In the genomic region with DNA sequence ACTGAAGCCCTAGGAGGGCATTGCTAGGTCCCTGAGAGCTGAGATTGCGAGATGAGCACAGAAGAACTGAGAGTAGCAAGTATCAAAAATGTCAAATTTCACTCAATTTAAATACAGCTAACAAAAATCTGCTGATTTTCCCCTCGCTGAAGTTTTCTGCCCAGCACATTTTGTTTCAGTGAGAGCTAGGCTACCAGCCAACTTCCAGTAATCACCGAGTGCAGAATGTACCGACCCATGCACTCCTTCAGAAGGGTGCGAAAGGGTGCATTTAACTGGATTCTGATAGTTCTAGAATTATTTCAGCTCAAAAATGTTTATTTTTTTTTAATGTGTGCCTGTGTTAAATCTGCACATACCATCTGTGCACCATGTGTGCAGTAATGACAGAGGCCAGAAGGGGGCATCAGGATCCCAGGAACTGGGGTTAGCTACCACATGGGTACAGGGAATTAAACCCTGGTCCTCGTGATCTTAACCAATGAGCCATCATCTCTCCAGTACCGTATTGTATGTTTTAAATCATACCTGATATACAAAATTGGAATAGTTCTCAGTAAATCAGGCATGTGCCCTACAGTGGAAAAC, we compare ENCODE assay signal across 14 mouse cellular contexts. TPM values are rescaled to one million over a fixed set of nuclear protein-coding genes. Genes with fewer than 3 reads are reported as not detected.
A peak's percentile ranks its signal among the peaks of the same experiment; 100 is the strongest.
DNase-seq lines count a peak whose midpoint lies in the region; ATAC-seq and TF ChIP-seq lines count a peak whose summit lies in the region.
"Had no signal": no experiment of that assay in that cellular context is flagged by ENCODE, and none has a peak within 500 bp of the region (broad histone marks: within the 10 kb centered on the region; RNA-seq: fewer than 3 reads in every experiment).

No protein-coding gene starts in this region.

- intact Hi-C loops in heart, adult 2 months (cut with DNase I), result no loop called here
- intact Hi-C loops in heart, postnatal 36 days (cut with DNase I), result no loop called here

- no peaks in the 10 kb centered on the region for H3K27me3 ChIP-seq in heart, adult 2 months (ENCODE audit: control insufficient read depth, insufficient read depth, low read length)
- H3K27me3 ChIP-seq in lung, embryonic 14.5 days (ENCODE audit: insufficient read depth, low read length), result no peaks in the 10 kb centered on the region
- H3K27me3 ChIP-seq: midbrain, embryonic 15.5 days had no signal

- no peaks in the 10 kb centered on the region for H3K79me2 ChIP-seq in heart, adult 2 months (replicated peaks; ENCODE audit: control insufficient read depth, insufficient read depth, low read length)

- H3K9ac ChIP-seq in heart, adult 2 months (ENCODE audit: low read depth, low read length), result no peak overlapping the region
- H3K9ac ChIP-seq in lung, embryonic 14.5 days, result no peak overlapping the region
- H3K9ac ChIP-seq: midbrain, embryonic 15.5 days had no signal

- no peak for TF ChIP-seq EP300 in heart, adult 2 months (IDR thresholded peaks at IDR 0.05; ENCODE audit: insufficient read depth, low read depth, low read length)

- no peak overlapping the region for H3K27ac ChIP-seq in heart, adult 2 months
- no peak overlapping the region for H3K27ac ChIP-seq in lung, embryonic 14.5 days (ENCODE audit: low read depth)
- H3K27ac ChIP-seq: midbrain, embryonic 15.5 days had no signal

- no peak overlapping the region for H3K4me2 ChIP-seq in lung, embryonic 14.5 days
- H3K4me2 ChIP-seq: midbrain, embryonic 15.5 days had no signal

- no peaks in the 10 kb centered on the region for H3K4me1 ChIP-seq in heart, adult 2 months (ENCODE audit: control insufficient read depth, insufficient read depth, low read length)
- no peaks in the 10 kb centered on the region for H3K4me1 ChIP-seq in lung, embryonic 14.5 days (ENCODE audit: insufficient read depth)
- H3K4me1 ChIP-seq: midbrain, embryonic 15.5 days had no signal

- peak; percentile 36 for TF ChIP-seq CTCF in heart, adult 2 months (IDR thresholded peaks at IDR 0.05)
- peak; percentile 48 for TF ChIP-seq CTCF in lung, embryonic 14.5 days (IDR thresholded peaks at IDR 0.05; ENCODE audit: low read depth)

- H3K36me3 ChIP-seq in heart, adult 2 months (ENCODE audit: control insufficient read depth, insufficient read depth, low read length), result no peaks in the 10 kb centered on the region
- H3K36me3 ChIP-seq in lung, embryonic 14.5 days (ENCODE audit: insufficient read depth), result no peaks in the 10 kb centered on the region
- H3K36me3 ChIP-seq: midbrain, embryonic 15.5 days had no signal

- no peak overlapping the region for H3K4me3 ChIP-seq in heart, adult 2 months
- H3K4me3 ChIP-seq in lung, embryonic 14.5 days (ENCODE audit: low read depth, low read length), result no peak overlapping the region
- H3K4me3 ChIP-seq: erythroblast, embryonic 14.5 days; midbrain, embryonic 15.5 days had no signal

- no peak for ATAC-seq in lung, embryonic 14.5 days (ENCODE audit: insufficient read depth)
- ATAC-seq: midbrain, embryonic 15.5 days had no signal

- TF ChIP-seq POLR2A in heart, adult 2 months (IDR thresholded peaks at IDR 0.05; ENCODE audit: insufficient read depth, low read depth, low read length), result no peak

- no peak for DNase-seq in heart, adult 2 months
- DNase-seq in heart, postnatal 36 days, result no peak
- peak; percentile 21 for DNase-seq in lung, embryonic 14.5 days
- DNase-seq in lung, adult 18-20 months, result no peak
- peak; percentile 16 for DNase-seq in NIH3T3 (ENCODE audit: low read depth)
- peak; percentile 21 for DNase-seq in layer of hippocampus, adult 9-10 months (ENCODE audit: low spot score)
- DNase-seq in adrenal gland, adult 2 months, result no peak
- DNase-seq in neural tube, embryonic 10.5 days (ENCODE audit: extremely low spot score, low spot score), result no peak
- DNase-seq: cerebellum, adult 2 months; embryo, embryonic 11 days; heart, postnatal 14 days; lung, postnatal 14 days had no signal

- WGBS in heart, adult 2 months, result 77% methylated on average over 7 of the region's 7 CpGs
- WGBS in lung, embryonic 14.5 days, result 65% methylated on average over 7 of the region's 7 CpGs

- no peaks in the 10 kb centered on the region for H3K9me3 ChIP-seq in lung, embryonic 14.5 days (ENCODE audit: low read depth, low read length)
- H3K9me3 ChIP-seq: midbrain, embryonic 15.5 days had no signal

RNA-seq across cellular contexts. Expression of a gene that starts 12.5 kb away (rescaled TPM):
- total RNA-seq in heart, adult 2 months (2021), result 1 to 10 TPM in 1 of 2 experiments, under 1 TPM in 1; 0.97 to 1.3 TPM
- 0.41 and 0.73 TPM in 2 replicates for polyA plus RNA-seq in heart, adult 2 months (2012; rRNA removed)
- total RNA-seq in heart, postnatal 36 days (2021), result under 1 TPM; 0.64 to 0.89 TPM
- 4.5 and 5.0 TPM in 2 replicates for polyA plus RNA-seq in lung, embryonic 14.5 days (2014; fragmentation: Nextera tagmentation; extraction: Ambion mirVana)
- not detected for total RNA-seq in adrenal gland, adult 2 months (2021)
- polyA plus RNA-seq in adrenal gland, adult 2 months (2012; rRNA removed), result 0.07 TPM in 1 of 2 replicates, not detected in the other
- polyA plus RNA-seq: erythroblast, embryonic 14.5 days had no signal

Comparison
In these comparisons a context has a peak if more than half of its experiments do, and no peak if none do; other contexts are left out.
1. DNase-seq: peak in lung, embryonic 14.5 days (single experiment), NIH3T3 (single experiment) and layer of hippocampus, adult 9-10 months (single experiment); none in heart, adult 2 months (0 of 2), heart, postnatal 36 days (0 of 2), lung, adult 18-20 months (0 of 2), adrenal gland, adult 2 months (single experiment) and neural tube, embryonic 10.5 days (single experiment).